Mouse (Mus musculus) embryonic fibroblast, embryonic 13.5 days (primary cell): ENCODE measurements around the gene Fkbp8.

Experiments
- CTCF ChIP-seq: IDR thresholded peaks from 2 replicates; pipeline ENCODE4 v1.5.1; 2011; ENCODE audit warnings: mild to moderate bottlenecking, control low read depth, low read length, moderate library complexity, borderline replicate concordance; ENCODE audit not compliant: insufficient read depth
- POLR2A ChIP-seq: IDR thresholded peaks from 2 replicates; pipeline ENCODE4 v1.6.1; 2011; ENCODE audit warnings: low read depth, mild to moderate bottlenecking, control low read depth, low read length, moderate library complexity

DNA sequence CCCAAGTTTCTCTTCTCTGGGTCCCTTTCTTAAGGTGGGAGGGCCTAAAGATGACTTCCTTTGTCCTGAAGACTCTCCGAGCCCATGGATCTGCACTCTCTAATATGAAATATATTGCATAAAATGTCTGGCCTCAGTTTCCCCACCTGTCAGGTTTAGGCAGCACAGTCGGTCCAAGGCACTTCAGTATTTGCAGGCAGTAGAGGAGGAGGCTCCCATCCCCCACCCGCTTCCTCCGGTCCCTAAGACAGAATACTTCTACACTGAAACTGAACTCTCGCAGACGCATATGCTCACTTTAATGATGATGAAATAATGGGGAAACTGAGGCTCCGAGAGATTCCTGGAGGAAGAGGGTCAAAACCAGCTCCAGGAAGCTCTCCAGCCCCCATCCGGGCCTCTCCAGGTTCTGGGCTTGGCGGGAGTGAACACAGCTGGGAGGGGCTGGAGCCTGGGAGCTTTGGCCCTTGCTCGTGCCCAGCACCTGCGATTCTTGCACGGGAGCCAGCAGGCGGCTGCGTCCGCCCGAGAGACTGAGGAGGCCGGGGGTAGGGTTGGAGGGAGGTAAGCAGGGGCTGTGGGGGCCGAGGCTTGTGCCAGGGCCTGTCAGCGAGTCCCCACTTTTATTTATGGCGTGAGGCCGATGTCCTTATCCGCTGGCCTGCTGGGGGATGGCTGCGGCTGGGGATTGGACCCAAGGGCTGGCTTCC is 25.5 kb upstream of the Fkbp8 start:
- no peak for TF ChIP-seq POLR2A
- TF ChIP-seq CTCF, result no peak
